21 mouse cellular contexts compared by ENCODE assay signal in genomic region chr7:57623718-57624117, GRCm38 (mm10).
A peak's percentile ranks its signal among the peaks of the same experiment; 100 is the strongest.
DNase-seq lines count a peak whose midpoint lies in the region; ATAC-seq and TF ChIP-seq lines count a peak whose summit lies in the region.
"Had no signal": no experiment of that assay in that cellular context is flagged by ENCODE, and none has a peak within 500 bp of the region (broad histone marks: within the 10 kb centered on the region; RNA-seq: fewer than 3 reads in every experiment).

No protein-coding gene starts in this region.

- 0 out of 2 replicates have a peak, but pooled peaks have one; percentile 55 for ATAC-seq in frontal cortex, adult (ENCODE audit: low TSS enrichment)
- ATAC-seq: activated CD4-positive, CD25-positive, alpha-beta regulatory T cell, adult 4 months; CD4-positive, CD25-positive, alpha-beta regulatory T cell, adult 4 months; Patski had no signal

- H3K4me3 ChIP-seq in layer of hippocampus, adult 2 months, result no peak overlapping the region
- H3K4me3 ChIP-seq in midbrain, embryonic 10.5 days, result no peak overlapping the region

- no peak for DNase-seq in frontal cortex, postnatal 14 days (ENCODE audit: low spot score in 2 of 2)
- DNase-seq in layer of hippocampus, adult 2 months (ENCODE audit: low spot score in 2 of 2), result no peak
- no peak for DNase-seq in layer of hippocampus, postnatal 36 days
- DNase-seq in brain, adult 2 months (ENCODE audit: low read depth, low spot score), result peak; percentile 52
- DNase-seq in midbrain, embryonic 10.5 days (ENCODE audit: low spot score), result no peak
- DNase-seq: adrenal gland, adult 2 months; adrenal gland, adult 8-10 months; adrenal gland, postnatal 10 days; adrenal gland, postnatal 14 days; adrenal gland, postnatal 25 days; adrenal gland, postnatal 36 days; B cell, adult 2 months; cerebellum, adult 11 months; cerebellum, adult 11-12 months; cerebellum, adult 18-20 months had no signal

- no peaks in the 10 kb centered on the region for H3K27me3 ChIP-seq in midbrain, embryonic 10.5 days (ENCODE audit: low read depth, poor library complexity, severe bottlenecking)
- H3K27me3 ChIP-seq: CH12.LX, Patski had no signal

- TF ChIP-seq CTCF in layer of hippocampus, adult 2 months (conservative IDR thresholded peaks at IDR 0.05), result no peak

- H3K27ac ChIP-seq in layer of hippocampus, adult 2 months, result peak overlapping the region; percentile 23; the same call in 1 of the 2 replicates
- H3K27ac ChIP-seq in midbrain, embryonic 10.5 days (replicated peaks), result no peak overlapping the region

- 85% methylated on average over 4 of the region's 4 CpGs for WGBS in midbrain, embryonic 10.5 days

- H3K9me3 ChIP-seq in midbrain, embryonic 10.5 days (replicated peaks), result no peaks in the 10 kb centered on the region

- H3K4me1 ChIP-seq in midbrain, embryonic 10.5 days, result no peaks in the 10 kb centered on the region

- H3K36me3 ChIP-seq in midbrain, embryonic 10.5 days, result no peaks in the 10 kb centered on the region
- H3K36me3 ChIP-seq: G1E had no signal
